Mouse (Mus musculus) forebrain, embryonic 16.5 days (tissue): ENCODE measurements around the gene Armh3. TPM values are rescaled to one million over a fixed set of nuclear protein-coding genes. Genes with fewer than 3 reads are reported as not detected.
"Not testable (repeated sequence)": the region's sequence is repeated elsewhere in the genome, so short reads cannot be mapped to it uniquely, and the experiment has no call there.

ENCODE experiments used
- ATAC-seq: fragments of 200-750 bp; cut with Nextera tagmentation; 2 replicates; pipeline ENCODE4 v1.8.0; 2017; ENCODE audit warnings: mild to moderate bottlenecking, moderate library complexity
- H3K27ac ChIP-seq: fragments of 300-500 bp; sonication (generic); 2 replicates; pipeline ENCODE4 v1.5.1; 2014; ENCODE audit warnings: low read length, control low read depth
- H3K27me3 ChIP-seq: fragments of 300-500 bp; sonication (generic); replicated peaks from 2 replicates; pipeline ENCODE4 v1.6.1; 2014; ENCODE audit warnings: low read length; ENCODE audit not compliant: control insufficient read depth, insufficient read depth
- H3K36me3 ChIP-seq: fragments of 300-500 bp; sonication (generic); 2 replicates; pipeline ENCODE4 v1.6.1; 2014; ENCODE audit not compliant: control insufficient read depth, insufficient read depth
- H3K4me1 ChIP-seq: fragments of 300-500 bp; sonication (generic); replicated peaks from 2 replicates; pipeline ENCODE4 v1.6.1; 2014; ENCODE audit warnings: low read length; ENCODE audit not compliant: control insufficient read depth, insufficient read depth
- H3K4me2 ChIP-seq: fragments of 300-500 bp; sonication (generic); 2 replicates; pipeline ENCODE4 v1.6.1; 2014; ENCODE audit warnings: mild to moderate bottlenecking, low read length, control low read depth
- H3K4me3 ChIP-seq: fragments of 300-500 bp; sonication (generic); replicated peaks from 2 replicates; pipeline ENCODE4 v1.5.1; 2014; ENCODE audit warnings: mild to moderate bottlenecking, low read length, control low read depth
- H3K9ac ChIP-seq: fragments of 300-500 bp; sonication (generic); replicated peaks from 2 replicates; pipeline ENCODE4 v1.6.1; 2014; ENCODE audit warnings: low read depth, low read length, control low read depth
- H3K9me3 ChIP-seq: fragments of 300-500 bp; sonication (generic); 2 replicates; pipeline ENCODE4 v1.6.1; 2016; ENCODE audit warnings: low read length; ENCODE audit not compliant: control insufficient read depth
- WGBS: fragments of 180-500 bp; shearing (Covaris S2); extraction: QIAGEN DNeasy Blood & Tissue Kit; methylation state at CpG from one replicate; pipeline ENCODE4 v1.1.7; 2014; 5-methylcytosine and 5-hydroxymethylcytosine counted together
- polyA plus RNA-seq: library from polyadenylated mRNA; unstranded; fragments of >200 nt; fragmentation: Nextera tagmentation; extraction: Ambion mirVana; gene quantifications from 2 replicates; pipeline ENCODE4 v1.2.1, GENCODE M21; 2015

Gene Armh3
- polyA plus RNA-seq, 1 experiment from 2014 or later: 25.3 TPM

DNA sequence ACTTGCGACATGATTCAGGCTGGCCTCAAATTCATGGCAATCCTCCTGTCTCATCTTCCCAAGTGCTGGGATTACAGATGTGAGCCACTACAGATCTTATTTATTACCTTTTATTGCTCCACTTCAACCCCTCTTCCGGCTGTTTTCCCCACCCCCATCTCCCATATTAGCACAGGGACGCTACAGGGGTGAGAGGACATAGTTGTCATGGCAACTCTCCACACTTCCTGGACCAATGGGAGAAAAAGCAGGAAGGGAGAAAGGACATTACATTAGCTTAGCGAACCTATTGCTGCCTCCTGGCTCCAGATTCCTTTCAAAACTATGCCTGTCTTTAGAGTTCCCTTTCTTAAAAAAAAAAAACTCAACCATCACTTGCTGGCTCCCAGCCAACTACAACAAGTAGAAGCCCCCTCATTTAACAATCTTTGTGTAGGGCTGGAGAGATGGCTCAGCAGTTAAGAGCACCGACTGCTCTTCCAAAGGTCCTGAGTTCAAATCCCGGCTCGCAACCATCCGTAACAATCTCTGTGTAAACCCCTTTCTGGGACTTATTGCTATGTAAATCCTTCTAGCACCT lies 185.5 kb downstream of the Armh3 start:
- peak overlapping the region; percentile 31 for H3K4me3 ChIP-seq
- H3K9me3 ChIP-seq: no peaks in the 10 kb centered on the region
- H3K4me2 ChIP-seq: peak overlapping the region; percentile 49
- H3K9ac ChIP-seq: peak overlapping the region; percentile 15; the same call in 1 of the 2 replicates
- H3K27ac ChIP-seq: peak overlapping the region; percentile 12; the same call in 1 of the 2 replicates
- no peaks in the 10 kb centered on the region for H3K36me3 ChIP-seq
- WGBS: 15% methylated on average over 8 of the region's 8 CpGs
- H3K4me1 ChIP-seq: peaks cover 28% of the 10 kb centered on the region
- H3K27me3 ChIP-seq: no peaks in the 10 kb centered on the region
- ATAC-seq: no peak

DNA sequence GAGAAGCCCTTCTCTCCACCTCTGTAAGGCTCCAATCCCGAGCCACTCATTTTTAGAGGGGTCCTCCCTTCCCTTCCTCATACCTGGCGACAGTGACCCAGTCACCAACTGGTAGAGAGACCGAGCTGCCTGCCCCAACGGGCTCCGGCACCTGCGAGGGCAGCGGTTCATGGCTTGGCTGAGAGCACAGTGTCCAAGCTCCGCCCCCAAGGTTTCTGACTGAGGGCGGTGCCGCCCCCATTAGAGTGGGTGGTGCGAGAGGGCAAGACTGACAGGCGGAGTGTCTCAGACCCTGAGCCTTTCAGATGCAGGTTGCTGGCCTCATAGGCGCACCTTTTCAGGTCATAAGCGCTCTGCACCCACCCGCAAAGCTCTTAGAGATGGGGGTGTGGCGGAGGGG lies 186.2 kb downstream of the Armh3 start:
- WGBS: under 1% methylated on average over 16 of the region's 16 CpGs
- Histone ChIP-seq H3K27me3 (no peaks in the 10 kb centered on the region), H3K36me3 (no peaks in the 10 kb centered on the region), H3K9ac (peak overlapping the region; percentile 15; the same call in 1 of the 2 replicates), H3K27ac (peak overlapping the region; percentile 12; the same call in 1 of the 2 replicates), H3K4me1 (peaks cover 27% of the 10 kb centered on the region), H3K4me3 (peak overlapping the region; percentile 31), H3K9me3 (no peaks in the 10 kb centered on the region), H3K4me2 (peak overlapping the region; percentile 49)
- ATAC-seq: peak; percentile 7; the same call in 1 of the 2 replicates

DNA sequence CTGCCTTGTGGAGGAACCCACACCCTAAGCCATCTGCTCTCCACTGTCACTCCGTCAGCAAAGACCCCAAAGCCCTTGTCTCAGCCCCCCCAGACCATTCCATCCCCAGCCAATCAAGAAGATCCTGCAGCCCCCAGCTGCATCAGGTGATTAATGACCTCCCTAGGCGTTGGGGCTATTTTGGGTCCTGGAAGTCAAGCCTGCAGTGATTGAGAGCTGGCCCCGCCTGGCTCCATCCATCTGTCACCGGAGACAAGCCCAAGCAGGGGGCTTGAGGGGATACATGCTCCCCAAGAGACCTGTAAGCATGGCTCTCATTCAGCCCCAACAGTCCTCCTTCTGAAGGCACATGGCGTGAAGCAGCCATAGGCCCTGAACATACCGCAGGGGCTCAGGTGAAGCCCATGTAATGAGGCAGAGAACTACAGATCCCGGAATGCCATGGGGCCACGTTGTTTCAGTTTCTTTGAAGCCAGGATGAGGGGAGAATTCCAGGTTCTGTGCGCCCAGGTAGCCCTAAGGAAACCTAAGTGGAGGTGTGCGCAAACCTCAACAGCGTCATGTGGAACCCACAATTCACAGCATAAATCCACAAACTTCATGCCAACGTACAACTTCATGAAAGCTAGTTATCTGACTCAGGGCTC lies 187.1 kb downstream of the Armh3 start:
- no peak overlapping the region for H3K4me2 ChIP-seq

DNA sequence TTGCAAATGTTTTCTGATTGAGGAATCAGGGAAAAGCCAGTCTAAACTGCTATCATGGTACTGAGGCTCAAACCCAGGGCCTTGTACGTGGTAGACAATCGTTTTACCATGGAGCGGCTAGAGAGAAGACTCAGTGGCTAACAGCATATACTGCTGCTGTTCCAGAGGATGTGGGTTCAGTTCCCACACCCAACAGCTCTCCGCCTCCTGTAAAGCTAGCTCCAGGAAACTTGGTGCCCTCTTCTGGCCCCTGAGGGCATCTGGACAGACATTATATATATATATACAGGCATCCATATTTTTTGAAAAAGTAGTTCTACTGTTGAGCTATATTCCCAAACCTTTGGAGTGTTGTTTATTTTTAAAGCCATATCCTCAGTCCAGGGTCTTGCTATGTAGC lies 190.6 kb downstream of the Armh3 start:
- H3K4me1 ChIP-seq: peaks cover 10% of the 10 kb centered on the region
- H3K27me3 ChIP-seq: no peaks in the 10 kb centered on the region
- 92% methylated on average over 4 of the region's 4 CpGs for WGBS
- no peak overlapping the region for H3K9ac ChIP-seq
- H3K9me3 ChIP-seq: no peaks in the 10 kb centered on the region
- no peak overlapping the region for H3K4me2 ChIP-seq
- H3K27ac ChIP-seq: no peak overlapping the region
- no peak overlapping the region for H3K4me3 ChIP-seq
- no peak for ATAC-seq
- no peaks in the 10 kb centered on the region for H3K36me3 ChIP-seq

More for the DNA sequence above, 187.1 kb downstream of the Armh3 start:
- Histone ChIP-seq H3K9me3 (no peaks in the 10 kb centered on the region), H3K27ac (no peak overlapping the region), H3K4me1 (peaks cover 23% of the 10 kb centered on the region), H3K9ac (no peak overlapping the region), H3K36me3 (no peaks in the 10 kb centered on the region), H3K4me3 (no peak overlapping the region), H3K27me3 (no peaks in the 10 kb centered on the region)
- WGBS: 71% methylated on average over 12 of the region's 12 CpGs
- no peak for ATAC-seq

DNA sequence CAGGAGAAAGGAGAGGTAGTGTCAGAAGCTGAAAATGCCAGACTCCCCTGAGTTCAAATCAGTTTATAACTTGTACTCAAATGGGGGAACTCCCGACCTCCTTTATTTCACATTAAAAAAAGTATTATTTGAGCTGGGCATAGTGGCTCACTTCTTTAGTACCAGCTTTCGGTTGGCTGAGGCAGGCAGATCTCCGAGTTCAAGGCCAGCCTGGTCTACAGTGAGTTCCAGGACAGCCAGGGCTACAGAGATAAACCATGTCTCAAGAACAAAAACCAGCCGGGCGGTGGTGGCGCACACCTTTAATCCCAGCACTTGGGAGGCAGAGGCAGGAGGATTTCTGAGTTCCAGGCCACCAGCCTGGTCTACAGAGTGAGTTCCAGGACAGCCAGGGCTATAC lies 192.5 kb downstream of the Armh3 start:
- not testable (repeated sequence) for H3K9ac ChIP-seq, H3K4me3 ChIP-seq, H3K4me1 ChIP-seq, ATAC-seq, H3K9me3 ChIP-seq, H3K27ac ChIP-seq, H3K4me2 ChIP-seq, H3K36me3 ChIP-seq, H3K27me3 ChIP-seq
- WGBS: 93% methylated on average over 6 of the region's 6 CpGs

DNA sequence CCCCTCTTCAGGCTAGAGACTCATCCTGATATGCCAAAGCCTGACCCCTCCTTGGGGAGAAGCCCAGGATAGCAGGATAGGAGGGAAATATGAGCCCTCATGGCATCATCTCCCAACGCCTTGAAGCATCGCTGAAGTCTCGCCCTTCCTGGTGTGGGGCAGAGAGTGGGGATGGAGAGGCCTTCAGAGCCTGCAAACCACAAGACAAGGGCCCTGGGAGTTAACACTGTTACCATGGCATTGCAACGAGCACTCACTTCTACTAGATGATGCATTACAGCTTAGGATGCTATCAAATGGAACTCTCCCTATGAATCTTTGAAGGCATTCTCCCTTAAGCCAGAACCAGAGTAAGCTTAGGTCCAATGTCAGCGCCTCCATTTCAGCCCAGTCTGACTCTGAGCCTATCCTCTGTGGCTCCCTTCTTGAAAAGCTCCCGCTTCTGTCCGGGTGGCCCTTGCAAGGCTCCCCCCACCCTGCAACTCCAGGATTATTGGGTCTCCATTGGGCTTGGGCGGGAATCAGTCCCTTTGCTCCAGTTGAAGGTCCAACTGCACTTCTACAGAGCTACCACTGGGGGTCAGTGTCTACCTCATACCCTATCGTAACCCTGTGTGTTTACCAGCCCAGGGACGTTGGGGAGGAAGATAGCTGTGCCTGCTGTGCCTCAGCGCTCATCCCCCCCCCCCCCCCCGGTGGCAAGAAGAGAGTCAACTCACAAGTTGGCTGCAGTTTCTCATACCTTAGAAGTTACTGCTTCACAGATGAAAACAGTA lies 193.5 kb downstream of the Armh3 start:
- Histone ChIP-seq H3K4me2 (no peak overlapping the region), H3K4me3 (no peak overlapping the region), H3K9ac (no peak overlapping the region), H3K27me3 (no peaks in the 10 kb centered on the region), H3K4me1 (peaks cover 2% of the 10 kb centered on the region; the same call in 1 of the 2 replicates), H3K36me3 (no peaks in the 10 kb centered on the region), H3K27ac (no peak overlapping the region), H3K9me3 (no peaks in the 10 kb centered on the region)
- peak; percentile 52; the same call in 1 of the 2 replicates for ATAC-seq
- WGBS: 28% methylated on average over 11 of the region's 12 CpGs

DNA sequence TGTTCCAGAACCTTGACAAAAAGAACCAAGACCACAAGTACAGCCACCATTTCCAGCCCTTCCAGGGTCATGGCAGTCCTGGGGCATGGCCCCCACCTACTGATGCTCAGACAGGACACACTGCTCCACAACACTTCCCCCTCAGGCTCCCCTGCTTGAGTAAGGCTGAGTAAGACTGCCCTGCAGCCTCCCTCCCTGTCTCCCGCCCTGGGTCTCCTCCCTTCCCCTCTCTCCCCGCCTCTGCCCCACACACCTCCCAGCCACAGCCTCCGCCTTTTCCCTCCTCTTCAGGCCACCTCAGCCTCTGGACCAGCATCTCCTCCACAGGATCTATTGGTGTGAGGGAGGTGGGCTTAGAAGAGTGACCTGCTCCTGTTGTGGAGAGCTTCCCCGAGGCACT lies 194.9 kb downstream of the Armh3 start:
- no peak for ATAC-seq
- no peak overlapping the region for H3K4me3 ChIP-seq
- peaks cover 2% of the 10 kb centered on the region; the same call in 1 of the 2 replicates for H3K4me1 ChIP-seq
- no peaks in the 10 kb centered on the region for H3K27me3 ChIP-seq
- H3K9me3 ChIP-seq: no peaks in the 10 kb centered on the region
- H3K4me2 ChIP-seq: no peak overlapping the region
- WGBS: 23% methylated on average over 4 of the region's 4 CpGs
- H3K27ac ChIP-seq: no peak overlapping the region
- no peak overlapping the region for H3K9ac ChIP-seq
- no peaks in the 10 kb centered on the region for H3K36me3 ChIP-seq

DNA sequence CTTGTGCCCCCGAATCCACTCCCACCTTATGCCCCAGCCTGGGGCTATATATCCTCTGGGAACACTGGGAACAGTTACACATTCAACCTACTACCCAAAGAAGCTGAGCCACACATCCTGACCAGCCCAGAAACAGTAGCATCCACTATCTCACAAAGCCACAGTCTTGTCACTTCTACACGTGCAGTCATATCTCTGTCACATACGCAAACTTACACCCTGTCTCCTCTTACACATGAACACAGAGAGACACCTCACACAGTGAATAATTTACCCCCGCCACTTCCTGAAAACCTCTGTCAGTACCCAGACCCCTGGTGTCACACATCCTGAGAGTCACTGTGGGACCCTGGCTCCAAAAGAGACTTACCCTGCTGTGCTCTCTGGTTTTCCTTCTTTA lies 195.6 kb downstream of the Armh3 start:
- Histone ChIP-seq H3K36me3 (no peaks in the 10 kb centered on the region), H3K4me1 (peaks cover 2% of the 10 kb centered on the region; the same call in 1 of the 2 replicates), H3K4me2 (no peak overlapping the region), H3K4me3 (no peak overlapping the region), H3K9me3 (no peaks in the 10 kb centered on the region), H3K9ac (no peak overlapping the region), H3K27ac (no peak overlapping the region), H3K27me3 (no peaks in the 10 kb centered on the region)
- 73% methylated on average over 4 of the region's 4 CpGs for WGBS
- ATAC-seq: no peak

DNA sequence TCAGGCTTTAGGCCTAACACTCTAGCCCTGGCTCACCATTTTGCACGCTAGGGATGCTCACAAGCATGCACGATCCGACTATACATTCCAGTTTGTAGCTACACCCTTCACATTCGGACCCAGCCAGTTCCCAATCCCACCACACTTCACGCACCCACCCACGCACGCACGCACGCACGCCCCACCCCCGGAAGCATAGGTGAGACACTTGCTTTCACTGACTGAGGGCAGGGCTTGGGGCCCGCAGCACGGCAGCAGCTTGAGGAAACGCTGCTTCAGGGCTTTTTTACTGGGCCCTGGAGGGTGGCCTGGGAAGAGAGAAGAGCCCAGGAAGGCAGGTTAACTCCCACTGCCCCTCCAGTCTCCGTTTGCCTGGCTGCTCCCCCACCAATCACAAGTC lies 201.4 kb downstream of the Armh3 start:
- WGBS: 74% methylated on average over 15 of the region's 15 CpGs
- Histone ChIP-seq H3K4me2 (no peak overlapping the region), H3K27me3 (no peaks in the 10 kb centered on the region), H3K4me3 (no peak overlapping the region), H3K27ac (no peak overlapping the region), H3K4me1 (peaks cover 4% of the 10 kb centered on the region; the same call in 1 of the 2 replicates), H3K9ac (no peak overlapping the region), H3K9me3 (no peaks in the 10 kb centered on the region), H3K36me3 (no peaks in the 10 kb centered on the region)
- no peak for ATAC-seq
